Mouse (Mus musculus): ENCODE measurements around the gene Hus1. TPM values are rescaled to one million over a fixed set of nuclear protein-coding genes. Genes with fewer than 3 reads are reported as not detected.
A peak's percentile ranks its signal among the peaks of the same experiment; 100 is the strongest.

The Hus1 gene
- total RNA-seq, 2 experiments from 2014 or later = 9.9 to 11.7 TPM

- DNase-seq = no peak
- intact Hi-C loops (cut with DNase I) = no loop called here
Observed at GRCm38 (mm10) chr11:8986058-8986457, 24.9 kb downstream of the Hus1 start.

GRCm38 (mm10) chr11:8983237-8983861 lies 27.6 kb downstream of the Hus1 start:
- peak; percentile 63 to 80 for DNase-seq
- intact Hi-C loops (cut with DNase I) = loop anchor here (1.0 to 2.0 kb wide), 2 partner anchors 143 to 153 kb away; no protein-coding TSS in a partner anchor

DNA sequence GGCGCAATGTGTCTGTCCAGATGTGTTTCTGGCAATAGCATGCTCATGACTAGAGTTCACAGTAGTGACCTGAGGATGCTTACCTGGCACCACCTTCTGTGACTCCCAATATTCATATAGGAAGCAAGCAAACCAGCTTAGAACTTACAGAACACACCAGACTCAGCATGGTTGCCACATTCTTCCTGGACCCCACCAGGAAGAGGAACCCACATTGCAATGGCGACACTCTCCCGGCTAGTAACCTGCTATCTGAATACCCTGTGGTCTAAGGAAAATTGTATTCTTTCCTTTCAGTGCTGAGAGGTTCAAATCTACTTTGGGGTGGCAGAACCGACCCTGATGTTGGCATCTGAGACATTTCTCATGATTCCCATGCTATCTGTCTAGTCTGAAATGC lies 32.8 kb downstream of the Hus1 start:
- DNase-seq = no peak
- intact Hi-C loops (cut with DNase I) = no loop called here

DNA sequence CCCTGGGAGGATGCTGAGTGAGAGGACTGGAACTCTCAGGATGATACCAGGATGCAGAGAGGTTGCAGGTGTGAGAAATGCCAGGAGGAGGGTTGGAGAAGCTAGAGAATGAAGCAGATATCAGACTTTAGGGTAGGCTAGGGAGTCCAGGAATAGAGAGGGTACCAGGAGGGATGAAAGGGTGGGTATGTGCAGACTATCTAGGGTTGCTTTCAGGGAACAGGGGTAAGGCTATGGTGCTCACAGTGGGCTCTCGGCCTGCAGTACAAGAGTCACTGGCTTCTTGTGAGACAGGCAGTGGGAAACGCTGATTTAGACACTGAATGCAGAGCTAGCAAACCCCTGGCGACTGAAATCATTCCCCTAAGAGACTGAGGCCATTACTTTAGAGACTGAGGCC lies 37.8 kb downstream of the Hus1 start, which contains the start of gene Pkd1l1:
Pkd1l1 (minus strand) TSS at position 101 of the 400 bp plus-strand sequence.
- no peak for DNase-seq
- intact Hi-C loops (cut with DNase I) = no loop called here

DNA sequence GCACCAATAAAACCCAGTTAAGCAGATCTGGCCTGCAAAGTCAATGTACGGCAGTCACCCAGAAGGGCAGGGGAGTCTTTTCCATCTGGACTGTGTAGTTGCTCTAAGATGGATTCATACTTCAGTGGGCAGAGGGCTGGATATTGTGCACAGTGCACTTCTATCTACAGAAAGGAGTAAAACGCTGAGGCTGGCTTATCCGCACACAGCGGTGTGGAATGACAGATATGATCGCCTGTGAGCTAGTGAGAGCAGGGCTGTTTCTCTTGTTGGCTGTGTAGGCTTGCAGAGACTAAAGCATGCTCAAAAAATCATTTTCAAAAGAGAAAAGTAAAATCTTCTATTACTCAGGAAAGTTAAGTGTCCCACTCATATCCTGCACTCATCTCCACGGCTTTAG lies 38.9 kb downstream of the Hus1 start:
- no peak for DNase-seq
- intact Hi-C loops (cut with DNase I) = no loop called here

GRCm38 (mm10) chr11:8970509-8970908 lies 40.5 kb downstream of the Hus1 start:
- intact Hi-C loops (cut with DNase I) = no loop called here
- DNase-seq = no peak

DNA sequence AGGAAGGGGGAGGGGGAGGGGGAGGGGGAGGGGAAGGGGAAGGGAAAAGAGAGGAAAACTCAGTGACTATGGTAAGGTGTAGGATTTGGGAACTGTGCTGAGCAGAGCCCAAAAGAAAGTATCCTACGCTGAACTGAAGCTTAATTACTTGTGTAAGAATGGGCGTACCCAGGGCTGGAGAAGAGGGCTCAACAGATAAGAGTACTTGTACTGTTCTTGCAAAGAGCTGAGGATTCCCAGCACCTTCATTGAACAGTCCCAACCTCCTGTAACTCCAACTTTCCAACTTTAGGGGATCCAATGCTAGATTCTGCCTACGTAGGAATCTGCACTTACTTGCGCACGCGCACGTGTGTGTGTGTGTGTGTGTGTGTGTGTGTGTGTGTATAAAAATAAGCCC lies 42.9 kb downstream of the Hus1 start:
- intact Hi-C loops (cut with DNase I) = no loop called here
- DNase-seq = no peak

- no peak for DNase-seq
- intact Hi-C loops (cut with DNase I) = no loop called here
Observed at GRCm38 (mm10) chr11:8958572-8958971, 52.4 kb downstream of the Hus1 start.

- intact Hi-C loops (cut with DNase I) = no loop called here
- DNase-seq = no peak
Observed at GRCm38 (mm10) chr11:8958108-8958507, 52.9 kb downstream of the Hus1 start.

DNA sequence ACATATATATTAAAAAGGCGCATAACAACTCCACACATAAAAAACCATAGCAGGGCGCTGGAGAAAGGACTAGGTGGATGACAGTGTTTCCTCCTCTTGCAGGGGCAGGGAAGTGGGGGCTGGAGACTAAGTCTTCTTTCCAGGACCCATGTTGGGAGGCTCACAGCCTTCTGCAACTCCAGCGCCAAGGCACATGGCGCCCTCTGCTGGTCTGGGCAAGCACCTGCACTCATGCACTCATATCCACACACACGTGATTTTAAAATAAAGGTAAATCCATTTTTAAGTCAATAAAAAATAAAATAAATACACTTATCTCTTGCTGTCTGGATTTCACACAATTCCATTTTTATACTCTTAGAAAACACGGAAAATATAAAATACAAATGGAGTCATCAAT lies 54.0 kb downstream of the Hus1 start:
- intact Hi-C loops (cut with DNase I) = no loop called here
- no peak for DNase-seq

DNA sequence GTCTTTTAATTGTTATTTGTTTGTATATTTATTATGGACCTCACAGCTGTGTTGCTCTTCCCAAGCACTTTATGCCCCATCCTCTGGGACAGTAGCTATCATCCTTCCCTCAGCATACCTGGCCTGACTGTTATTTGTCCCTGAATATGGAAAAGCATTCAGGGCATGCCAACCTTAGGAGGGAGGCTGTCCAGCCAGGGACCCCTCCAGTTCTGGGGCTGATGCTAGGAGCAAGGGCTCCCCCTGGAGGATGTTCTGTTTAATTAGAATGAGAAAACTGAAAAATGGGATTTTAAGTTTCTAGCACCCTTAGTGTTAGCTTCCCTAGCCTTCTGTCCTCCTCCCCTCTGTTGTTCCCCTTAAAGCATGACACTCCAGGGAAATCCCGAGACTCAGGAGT lies 55.3 kb downstream of the Hus1 start:
- intact Hi-C loops (cut with DNase I) = loop anchor here (2.0 kb wide), 1 partner anchor 421 kb away; no protein-coding TSS in a partner anchor
- peak; percentile 6 to 12 for DNase-seq

GRCm38 (mm10) chr11:8949765-8950430 lies 61.1 kb downstream of the Hus1 start:
- DNase-seq = no peak
- intact Hi-C loops (cut with DNase I) = loop anchor here (5.0 kb wide), 1 partner anchor 528 kb away; no protein-coding TSS in a partner anchor

DNA sequence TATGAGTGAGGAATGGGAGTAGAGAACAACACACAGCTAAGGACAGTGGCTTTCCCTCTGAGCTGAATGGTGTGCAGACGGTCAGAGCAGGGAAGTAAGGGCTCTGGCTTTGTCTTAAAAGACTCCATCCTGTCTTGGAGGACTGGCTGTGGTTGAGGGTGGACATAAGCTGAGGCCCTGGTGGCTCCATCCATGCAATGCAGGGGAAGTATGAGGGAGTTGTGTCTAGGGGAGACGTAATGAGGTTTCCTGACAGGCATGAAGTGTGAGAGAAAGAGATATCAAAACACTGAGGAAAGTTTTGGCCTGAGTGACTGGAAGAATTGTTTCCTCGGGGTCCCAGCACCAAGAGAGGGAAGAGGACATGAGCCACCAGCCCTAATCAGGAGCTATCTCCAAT lies 62.1 kb downstream of the Hus1 start:
- intact Hi-C loops (cut with DNase I) = no loop called here
- no peak for DNase-seq

- intact Hi-C loops (cut with DNase I) = no loop called here
Observed at GRCm38 (mm10) chr11:8944114-8944513, 66.9 kb downstream of the Hus1 start.

More at GRCm38 (mm10) chr11:8944114-8944513, 66.9 kb downstream of the Hus1 start:
- no peak for DNase-seq

Other genes starting within 250 kb of the Hus1 start
- not detected for gene Pkd1l1, start 37.9 kb downstream of the Hus1 start, total RNA-seq (2021)
- gene Gm11992, start 37.4 kb upstream of the Hus1 start, total RNA-seq (2021) = 1 to 10 TPM; 1.1 to 2.0 TPM
- 1 to 10 TPM; 1.9 to 3.1 TPM for gene Sun3, start 37.8 kb upstream of the Hus1 start, total RNA-seq (2021)
- gene Upp1, start 106.9 kb upstream of the Hus1 start, total RNA-seq (2021) = 1 to 10 TPM; 5.7 to 6.3 TPM
- not detected for gene Abca13, start 180.8 kb upstream of the Hus1 start, total RNA-seq (2021)